Mouse (Mus musculus): ENCODE measurements around the gene Hoxa7.

- TF ChIP-seq CTCF (IDR thresholded peaks at IDR 0.05; ENCODE audit: extremely low read depth, insufficient read length, insufficient replicate concordance, low read depth, low read length) (no peak), POLR2A (IDR thresholded peaks at IDR 0.05; ENCODE audit: low read depth, low read length) (no peak)
Observed at GRCm38 (mm10) chr6:52248638-52249414, 27.2 kb upstream of the Hoxa7 start.

Data from small intestine, adult 2 months (tissue).